Mouse (Mus musculus): ENCODE measurements around the gene Cyth3. TPM values are rescaled to one million over a fixed set of nuclear protein-coding genes. Genes with fewer than 3 reads are reported as not detected.

Gene Cyth3
- polyA plus RNA-seq, 1 experiment: 11.9 TPM

DNA sequence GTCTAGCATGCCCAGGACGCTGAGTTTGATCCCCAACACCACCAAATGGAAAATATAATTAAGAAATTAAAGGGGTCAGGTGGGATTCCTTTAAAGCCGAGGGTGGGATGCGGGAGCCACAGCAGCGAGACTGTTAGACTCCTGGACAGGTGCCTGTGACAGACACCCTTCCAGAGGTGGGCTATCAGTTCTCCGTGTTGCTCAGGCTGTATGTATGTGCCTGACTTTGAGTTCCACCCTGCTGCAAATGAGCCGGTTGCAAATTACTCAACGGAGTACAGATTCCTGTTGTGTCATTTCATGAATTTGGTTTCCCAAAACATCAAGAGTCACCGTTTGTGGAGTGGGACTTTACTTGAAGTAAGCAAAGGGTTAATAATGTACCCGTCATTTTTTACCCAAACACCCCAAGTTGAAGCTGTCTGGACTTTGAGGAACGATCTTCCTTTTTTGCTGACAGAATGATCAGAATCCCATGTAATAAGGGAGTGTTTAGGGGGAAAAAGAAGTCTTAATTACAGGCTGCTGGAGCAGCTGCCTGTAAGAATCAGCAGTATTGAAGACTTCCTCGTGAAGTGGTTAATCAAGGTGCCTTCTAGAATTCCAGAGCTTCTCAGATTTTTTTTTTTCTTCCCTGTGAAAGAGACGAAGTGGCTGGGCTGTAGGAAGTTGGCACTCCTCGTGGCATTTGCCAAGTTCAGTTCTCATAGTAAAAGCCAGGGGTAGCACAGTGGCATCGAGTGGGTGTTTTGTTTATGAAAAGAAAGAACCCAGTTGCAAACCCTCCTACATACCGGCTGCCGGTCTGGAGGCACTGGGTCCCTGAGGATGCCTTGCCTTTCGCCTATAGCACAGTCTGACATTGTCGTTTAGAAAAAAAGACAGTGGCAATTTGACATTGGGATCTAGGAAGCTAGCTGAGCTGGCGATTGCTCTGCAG lies 1.4 kb downstream of the Cyth3 start:
- Histone ChIP-seq H3K4me3 (ENCODE audit: insufficient read depth, low read depth, low read length) (peak overlapping the region; percentile 95), H3K4me1 (ENCODE audit: control insufficient read depth, insufficient read depth, insufficient read length, low read length) (peaks cover 17% of the 10 kb centered on the region), H3K27ac (replicated peaks; ENCODE audit: low read depth, low read length) (peak overlapping the region; percentile 70)

DNA sequence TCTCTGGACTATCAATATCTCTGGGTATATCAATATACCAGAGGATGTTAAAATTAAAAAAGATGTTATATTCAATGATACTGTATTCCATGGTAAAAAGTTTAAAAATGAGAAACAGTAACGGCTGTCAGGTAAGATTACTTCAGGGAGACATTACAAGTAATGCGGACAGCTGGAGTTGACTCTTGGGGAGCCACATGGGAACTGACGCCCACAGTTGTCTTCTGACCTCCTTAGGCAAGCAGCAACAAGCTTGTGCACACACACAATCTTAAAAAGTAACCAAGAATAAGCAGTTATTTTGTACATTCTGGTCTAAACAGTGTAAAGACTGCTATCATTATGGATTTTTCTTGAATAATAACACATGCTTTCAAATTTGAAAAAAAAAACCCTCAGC lies 2.2 kb downstream of the Cyth3 start:
- H3K4me3 ChIP-seq (ENCODE audit: insufficient read depth, low read depth, low read length): no peak overlapping the region
- H3K27ac ChIP-seq (replicated peaks; ENCODE audit: low read depth, low read length): no peak overlapping the region
- peaks cover 17% of the 10 kb centered on the region for H3K4me1 ChIP-seq (ENCODE audit: control insufficient read depth, insufficient read depth, insufficient read length, low read length)

DNA sequence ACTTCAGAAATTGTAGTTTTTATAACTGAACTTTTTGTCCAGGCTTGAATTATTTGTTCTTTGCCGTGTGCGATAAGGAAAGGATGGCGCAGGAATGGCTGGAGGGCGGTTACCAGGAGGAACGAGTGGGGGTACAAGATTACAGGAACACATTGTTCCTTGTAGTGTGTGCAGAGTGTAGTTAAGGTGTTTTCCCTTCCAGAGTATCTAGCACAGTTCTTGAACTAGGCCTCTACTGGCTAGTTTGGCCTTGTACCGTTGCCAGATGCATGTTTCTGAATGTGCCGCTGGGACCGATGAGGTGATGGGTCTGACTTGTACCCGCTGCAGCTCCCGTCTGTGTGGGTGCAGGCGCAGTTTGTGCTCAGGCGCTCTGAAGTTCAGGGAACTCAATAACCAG lies 3.2 kb downstream of the Cyth3 start:
- peak overlapping the region; percentile 31 for H3K4me3 ChIP-seq (ENCODE audit: insufficient read depth, low read depth, low read length)
- peaks cover 17% of the 10 kb centered on the region for H3K4me1 ChIP-seq (ENCODE audit: control insufficient read depth, insufficient read depth, insufficient read length, low read length)
- H3K27ac ChIP-seq (replicated peaks; ENCODE audit: low read depth, low read length): peak overlapping the region; percentile 84

DNA sequence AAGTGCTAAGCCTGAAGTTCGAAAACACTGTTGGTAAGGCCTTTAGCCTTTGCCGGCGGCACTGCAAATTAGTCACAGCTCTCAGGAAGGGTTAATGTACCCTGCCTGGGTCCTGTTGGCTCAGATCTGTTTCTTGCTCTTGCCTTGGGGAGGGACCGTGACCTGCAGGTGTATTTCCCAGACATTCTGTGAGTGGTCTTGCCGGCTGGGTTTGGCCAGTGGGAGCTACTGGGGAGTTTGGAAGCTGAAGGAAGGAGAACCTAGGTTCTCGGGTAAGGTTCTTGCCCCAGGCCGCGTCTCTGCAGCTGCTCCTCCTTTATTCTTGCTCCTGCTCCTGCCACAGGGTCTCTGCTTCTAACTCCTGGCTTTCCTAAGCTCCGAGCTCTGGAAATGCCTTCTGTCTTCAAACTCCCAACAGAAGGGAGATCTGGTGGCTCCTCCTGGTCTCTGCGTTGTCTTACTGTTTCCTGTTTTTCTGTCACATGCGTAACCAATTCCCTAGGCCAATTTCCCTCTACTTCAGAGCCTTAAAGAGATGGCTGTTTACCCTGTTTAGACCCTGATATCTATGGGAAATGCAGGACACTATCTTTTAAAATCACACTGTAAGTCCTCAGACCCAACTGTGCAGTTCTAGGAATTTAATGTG lies 3.8 kb downstream of the Cyth3 start:
- Histone ChIP-seq H3K4me1 (ENCODE audit: control insufficient read depth, insufficient read depth, insufficient read length, low read length) (peaks cover 17% of the 10 kb centered on the region), H3K27ac (replicated peaks; ENCODE audit: low read depth, low read length) (peak overlapping the region; percentile 84), H3K4me3 (ENCODE audit: insufficient read depth, low read depth, low read length) (peak overlapping the region; percentile 31)

DNA sequence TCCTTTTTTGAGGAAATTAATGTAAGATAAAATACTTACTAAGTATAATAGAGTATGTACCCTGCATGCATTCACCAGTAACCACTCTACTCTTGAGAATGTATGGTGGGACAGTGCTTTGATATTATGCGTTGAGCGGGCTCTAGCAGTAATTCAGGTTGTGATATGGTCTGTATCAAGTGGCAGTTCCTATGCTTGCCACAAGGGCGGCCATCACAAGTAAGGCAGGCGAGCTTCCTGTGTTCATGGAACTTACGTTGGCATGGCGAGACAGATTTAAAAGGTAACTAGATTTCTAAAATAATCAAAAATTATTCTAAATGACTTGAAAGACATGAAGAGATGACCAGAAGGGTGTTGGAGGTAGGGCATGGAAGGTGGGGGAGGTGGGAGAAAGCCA lies 5.3 kb downstream of the Cyth3 start:
- no peak overlapping the region for H3K4me3 ChIP-seq (ENCODE audit: insufficient read depth, low read depth, low read length)
- H3K4me1 ChIP-seq (ENCODE audit: control insufficient read depth, insufficient read depth, insufficient read length, low read length): peaks cover 23% of the 10 kb centered on the region
- no peak overlapping the region for H3K27ac ChIP-seq (replicated peaks; ENCODE audit: low read depth, low read length)

DNA sequence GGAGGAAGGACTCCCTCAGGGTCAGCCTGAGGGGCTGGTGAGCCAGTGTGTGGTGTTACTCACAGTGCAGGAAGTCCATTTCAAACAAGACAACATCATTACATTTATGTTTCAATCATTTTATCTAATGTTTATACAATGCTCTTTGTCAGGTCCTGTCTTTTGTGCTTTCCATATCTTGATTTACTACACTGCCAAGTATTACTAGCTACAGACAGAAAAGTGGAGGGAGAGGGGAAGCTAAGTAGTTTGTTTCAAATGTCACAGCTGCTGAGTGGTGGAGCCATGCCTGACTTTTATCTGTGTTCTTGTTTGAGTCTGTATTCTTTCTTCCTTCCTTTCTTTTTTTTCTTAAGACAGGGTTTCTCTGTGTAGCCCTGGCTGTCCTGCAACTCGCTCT lies 5.7 kb downstream of the Cyth3 start:
- Histone ChIP-seq H3K27ac (replicated peaks; ENCODE audit: low read depth, low read length) (no peak overlapping the region), H3K4me3 (ENCODE audit: insufficient read depth, low read depth, low read length) (no peak overlapping the region), H3K4me1 (ENCODE audit: control insufficient read depth, insufficient read depth, insufficient read length, low read length) (peaks cover 23% of the 10 kb centered on the region)

DNA sequence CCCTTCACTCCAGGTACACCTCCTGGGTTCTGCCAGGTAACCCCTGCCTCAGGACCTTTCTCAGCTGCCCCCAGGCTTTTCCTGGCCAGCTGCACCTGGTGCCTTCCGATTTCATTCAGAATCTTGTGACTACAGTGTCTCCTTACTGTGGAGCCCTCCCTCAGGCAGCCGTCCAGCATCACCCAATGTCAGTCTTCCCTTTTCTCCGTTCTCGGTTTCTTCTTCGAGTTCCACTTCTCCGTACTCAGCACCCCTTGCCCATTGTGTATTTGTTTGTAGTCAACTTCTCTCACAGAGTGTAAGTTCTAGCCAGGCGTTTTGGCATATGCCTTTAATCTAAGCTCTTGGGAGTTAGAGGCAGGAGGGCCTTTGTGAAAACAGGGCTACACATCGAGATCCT lies 7.4 kb downstream of the Cyth3 start:
- Histone ChIP-seq H3K4me3 (ENCODE audit: insufficient read depth, low read depth, low read length) (no peak overlapping the region), H3K4me1 (ENCODE audit: control insufficient read depth, insufficient read depth, insufficient read length, low read length) (peaks cover 22% of the 10 kb centered on the region), H3K27ac (replicated peaks; ENCODE audit: low read depth, low read length) (no peak overlapping the region)

DNA sequence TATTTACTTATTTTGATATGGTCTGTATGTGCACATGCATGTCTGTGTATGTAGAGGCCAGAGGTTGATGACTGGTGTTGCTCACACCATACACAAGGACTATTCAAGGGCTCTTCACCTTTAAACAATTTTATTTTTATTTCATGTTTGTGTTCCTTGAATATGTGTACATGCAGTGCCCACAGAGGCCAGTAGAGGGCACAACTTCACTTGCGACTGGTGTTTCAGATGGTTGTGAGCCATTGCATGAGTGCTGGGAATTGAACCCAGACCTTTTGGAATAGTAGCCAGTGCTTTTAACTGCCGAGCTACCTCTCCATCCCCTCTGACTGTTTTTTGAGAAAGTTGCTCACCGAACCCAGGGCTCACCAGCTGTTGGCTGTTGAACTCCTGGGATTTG lies 8.0 kb downstream of the Cyth3 start:
- Histone ChIP-seq H3K27ac (replicated peaks; ENCODE audit: low read depth, low read length) (no peak overlapping the region), H3K4me3 (ENCODE audit: insufficient read depth, low read depth, low read length) (no peak overlapping the region), H3K4me1 (ENCODE audit: control insufficient read depth, insufficient read depth, insufficient read length, low read length) (peaks cover 24% of the 10 kb centered on the region)

DNA sequence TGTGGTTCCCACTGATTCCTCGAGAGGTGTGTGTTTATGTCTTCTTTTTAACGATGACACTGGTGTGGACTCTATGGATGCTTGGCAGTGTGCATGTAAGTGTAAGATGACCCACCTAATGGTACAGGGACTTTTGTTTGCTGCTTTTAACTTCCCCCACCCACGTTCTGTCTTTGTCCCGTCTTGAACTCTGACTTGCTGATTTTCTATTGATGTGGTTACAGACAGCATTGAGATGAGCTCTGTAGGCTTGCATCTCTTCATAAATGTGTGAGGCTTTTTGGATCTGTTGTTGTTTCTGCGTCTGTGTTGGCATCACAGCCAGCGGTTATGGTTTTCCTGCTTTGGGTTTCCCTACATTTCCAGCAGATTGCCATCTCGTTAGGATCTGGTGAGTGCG lies 8.5 kb downstream of the Cyth3 start:
- Histone ChIP-seq H3K4me1 (ENCODE audit: control insufficient read depth, insufficient read depth, insufficient read length, low read length) (peaks cover 20% of the 10 kb centered on the region), H3K27ac (replicated peaks; ENCODE audit: low read depth, low read length) (no peak overlapping the region), H3K4me3 (ENCODE audit: insufficient read depth, low read depth, low read length) (no peak overlapping the region)

DNA sequence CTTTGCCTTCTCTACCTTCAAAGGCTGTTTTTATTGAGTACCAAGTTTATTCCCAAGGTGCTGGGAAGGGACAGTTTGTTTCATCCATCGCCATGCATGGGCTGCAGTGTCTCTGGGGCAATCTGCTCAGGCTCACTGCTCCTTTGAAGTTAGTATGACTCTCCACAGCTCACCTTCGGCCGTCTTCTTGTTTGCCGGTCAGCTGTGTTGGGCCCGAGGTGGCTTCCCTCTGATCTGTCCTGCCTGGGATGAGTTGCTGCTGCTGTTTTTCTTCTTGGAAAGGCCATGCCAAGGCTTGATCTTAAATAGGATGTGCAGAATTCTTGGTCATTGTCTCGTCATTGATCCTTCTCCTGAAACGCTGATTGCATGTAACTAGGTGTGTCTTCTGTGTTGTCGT lies 9.3 kb downstream of the Cyth3 start:
- Histone ChIP-seq H3K4me3 (ENCODE audit: insufficient read depth, low read depth, low read length) (no peak overlapping the region), H3K4me1 (ENCODE audit: control insufficient read depth, insufficient read depth, insufficient read length, low read length) (peaks cover 18% of the 10 kb centered on the region), H3K27ac (replicated peaks; ENCODE audit: low read depth, low read length) (no peak overlapping the region)

DNA sequence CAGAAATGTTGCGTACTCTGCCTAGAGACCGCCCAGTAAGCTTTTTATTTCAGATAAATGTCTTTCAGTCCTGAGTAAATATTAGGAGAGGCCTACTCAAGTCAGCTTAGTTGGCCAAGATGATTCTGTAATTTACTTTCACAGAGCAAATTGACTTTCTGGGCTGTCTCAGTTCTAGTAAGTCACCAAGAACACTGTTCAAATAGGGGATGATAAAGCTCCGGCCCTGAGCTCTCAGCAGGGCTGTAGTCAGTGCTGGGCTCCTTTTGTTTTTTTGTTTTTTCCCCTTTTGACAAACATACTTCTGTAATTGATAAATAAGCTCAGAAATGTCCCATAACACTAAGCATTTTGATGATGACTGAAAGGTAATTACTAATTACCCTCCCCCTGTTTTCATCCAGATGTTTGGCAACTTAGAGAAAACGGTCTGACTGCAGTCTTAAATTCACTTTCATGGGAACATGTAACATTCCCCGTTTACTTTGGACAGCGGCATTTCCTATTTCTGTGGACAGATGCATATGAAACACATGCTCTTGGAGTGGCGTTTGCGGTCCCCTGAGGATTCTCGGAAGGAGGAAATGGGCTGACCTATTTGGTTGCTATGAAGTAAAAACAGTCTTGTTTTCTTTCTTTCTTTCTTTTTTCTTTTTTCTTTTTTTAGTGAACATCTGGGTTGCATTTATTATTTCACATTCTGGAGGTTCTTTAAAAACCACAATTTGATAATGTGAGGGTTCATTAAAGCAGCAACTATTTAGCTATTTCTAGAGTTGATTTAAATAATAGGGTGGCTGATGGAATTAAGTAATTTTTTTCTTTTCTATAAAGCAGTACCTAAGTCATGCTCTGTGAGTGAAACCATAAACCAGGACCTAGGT lies 10.7 kb downstream of the Cyth3 start:
- H3K4me3 ChIP-seq (ENCODE audit: insufficient read depth, low read depth, low read length): no peak overlapping the region
- H3K27ac ChIP-seq (replicated peaks; ENCODE audit: low read depth, low read length): peak overlapping the region; percentile 81
- peaks cover 20% of the 10 kb centered on the region for H3K4me1 ChIP-seq (ENCODE audit: control insufficient read depth, insufficient read depth, insufficient read length, low read length)

DNA sequence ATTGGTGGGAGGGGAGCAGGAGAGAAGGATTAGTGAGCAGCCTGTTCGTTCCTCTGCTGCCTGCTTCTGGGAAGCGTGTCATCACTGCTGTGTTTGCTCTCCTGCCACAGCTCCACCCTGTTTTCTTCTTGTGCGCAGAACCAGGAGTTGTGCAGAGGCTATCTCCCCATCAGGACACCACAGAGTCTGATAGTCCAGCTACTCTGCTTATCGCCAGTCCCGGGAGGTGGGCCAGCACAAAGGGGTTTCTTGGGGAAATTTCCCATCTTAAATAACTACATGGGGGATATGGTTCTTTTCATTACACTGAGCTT lies 11.3 kb downstream of the Cyth3 start:
- Histone ChIP-seq H3K4me3 (ENCODE audit: insufficient read depth, low read depth, low read length) (no peak overlapping the region), H3K4me1 (ENCODE audit: control insufficient read depth, insufficient read depth, insufficient read length, low read length) (peaks cover 20% of the 10 kb centered on the region), H3K27ac (replicated peaks; ENCODE audit: low read depth, low read length) (peak overlapping the region; percentile 81)

DNA sequence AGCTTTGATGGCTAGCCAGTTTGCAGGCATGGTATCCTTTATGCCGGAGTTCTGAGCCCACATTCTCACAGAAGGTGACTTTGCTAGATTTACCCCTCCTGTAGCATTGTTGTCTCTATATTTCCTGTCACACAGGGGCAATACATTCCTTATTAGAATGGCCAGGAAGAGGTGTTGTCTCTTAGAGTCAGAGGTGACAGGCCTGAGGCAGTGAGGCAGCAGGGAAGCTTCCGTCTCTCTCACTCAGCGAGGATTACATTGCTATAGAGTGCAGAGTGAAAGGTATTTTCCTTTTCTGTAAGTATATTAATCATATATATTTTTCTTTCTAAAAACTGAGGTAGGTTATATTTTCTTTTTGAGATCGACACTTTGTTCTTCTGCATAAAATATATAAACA lies 11.6 kb downstream of the Cyth3 start:
- Histone ChIP-seq H3K4me3 (ENCODE audit: insufficient read depth, low read depth, low read length) (no peak overlapping the region), H3K4me1 (ENCODE audit: control insufficient read depth, insufficient read depth, insufficient read length, low read length) (peaks cover 20% of the 10 kb centered on the region), H3K27ac (replicated peaks; ENCODE audit: low read depth, low read length) (peak overlapping the region; percentile 81)

DNA sequence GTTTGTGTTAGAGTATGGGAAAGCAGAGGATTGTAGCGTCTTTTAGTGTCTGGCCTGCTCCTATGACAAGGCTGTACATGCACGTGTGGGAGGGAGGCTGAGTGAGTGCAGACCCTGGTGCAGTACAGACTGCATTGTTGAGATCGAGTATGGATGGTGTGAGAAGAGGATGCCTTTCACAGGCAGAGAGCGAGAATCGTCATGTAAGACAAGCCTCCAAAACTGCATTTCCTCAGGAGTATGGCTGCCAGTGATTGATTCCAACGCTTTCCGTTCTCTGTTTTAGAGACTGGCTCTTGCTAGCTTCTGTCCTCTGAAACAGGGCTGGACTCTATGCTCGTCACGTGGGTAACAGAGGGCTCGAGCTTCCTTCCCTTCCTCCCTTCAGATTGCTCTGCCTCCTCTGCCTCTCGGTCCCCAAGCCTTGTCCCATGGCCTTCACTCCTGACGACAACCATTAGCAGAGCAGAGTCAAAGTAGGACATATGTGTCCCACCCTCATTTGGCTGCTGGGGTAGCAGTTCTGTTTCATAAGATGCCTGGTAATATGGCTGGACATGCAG lies 12.4 kb downstream of the Cyth3 start:
- peaks cover 23% of the 10 kb centered on the region for H3K4me1 ChIP-seq (ENCODE audit: control insufficient read depth, insufficient read depth, insufficient read length, low read length)
- no peak overlapping the region for H3K4me3 ChIP-seq (ENCODE audit: insufficient read depth, low read depth, low read length)
- H3K27ac ChIP-seq (replicated peaks; ENCODE audit: low read depth, low read length): peak overlapping the region; percentile 56

DNA sequence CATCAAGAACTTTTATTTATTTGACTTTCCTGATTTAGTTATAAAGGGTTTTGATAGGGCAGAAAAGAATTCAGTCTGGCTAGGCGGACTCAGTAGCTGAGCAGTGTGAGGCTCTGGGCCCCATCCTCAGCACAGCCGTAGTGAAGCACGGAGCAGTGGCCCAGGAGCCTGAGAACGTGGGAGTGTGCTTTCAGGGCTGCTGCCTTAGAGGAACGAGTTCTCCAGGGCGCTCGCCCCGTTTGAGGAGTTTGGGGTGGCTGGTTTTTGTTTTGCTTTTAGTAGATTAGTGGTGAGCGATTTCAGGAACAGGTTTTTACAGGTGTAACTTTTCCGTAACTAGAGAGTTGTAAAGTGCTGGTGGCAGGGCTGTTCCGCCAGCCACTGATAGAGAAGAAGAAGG lies 13.1 kb downstream of the Cyth3 start:
- Histone ChIP-seq H3K4me1 (ENCODE audit: control insufficient read depth, insufficient read depth, insufficient read length, low read length) (peaks cover 26% of the 10 kb centered on the region), H3K27ac (replicated peaks; ENCODE audit: low read depth, low read length) (peak overlapping the region; percentile 35; the same call in 1 of the 2 replicates), H3K4me3 (ENCODE audit: insufficient read depth, low read depth, low read length) (no peak overlapping the region)

Measured in brown adipose tissue, adult 24 weeks (tissue).